Mouse (Mus musculus) MN1 (cell line): ENCODE data around the gene Rassf3.

Experiments used
- DNase-seq: peaks from one replicate; pipeline ENCODE4 v3.0.0-alpha.2; 2016; ENCODE audit warnings: low spot score

The Rassf3 gene

GRCm38 (mm10) chr10:121365781-121366272 is 110.3 kb downstream of the Rassf3 start:
- peak; percentile 65 for DNase-seq

GRCm38 (mm10) chr10:121364801-121365564 is 111.2 kb downstream of the Rassf3 start, which contains the start of gene Gns:
Gene Gns (plus strand): TSS chr10:121365090.
- peak; percentile 98 for DNase-seq

GRCm38 (mm10) chr10:121364306-121364705 is 111.8 kb downstream of the Rassf3 start:
- DNase-seq, result no peak

GRCm38 (mm10) chr10:121363201-121363600 is 112.9 kb downstream of the Rassf3 start:
- DNase-seq, result no peak

GRCm38 (mm10) chr10:121360358-121360757 is 115.8 kb downstream of the Rassf3 start:
- DNase-seq, result no peak
